Mouse (Mus musculus): ENCODE results near the gene Ildr2.
A peak's percentile ranks its signal among the peaks of the same experiment; 100 is the strongest.

The Ildr2 gene

GRCm38 (mm10) chr1:166284390-166284789 lies 30.5 kb downstream of the Ildr2 start:
- no peak for DNase-seq

DNA sequence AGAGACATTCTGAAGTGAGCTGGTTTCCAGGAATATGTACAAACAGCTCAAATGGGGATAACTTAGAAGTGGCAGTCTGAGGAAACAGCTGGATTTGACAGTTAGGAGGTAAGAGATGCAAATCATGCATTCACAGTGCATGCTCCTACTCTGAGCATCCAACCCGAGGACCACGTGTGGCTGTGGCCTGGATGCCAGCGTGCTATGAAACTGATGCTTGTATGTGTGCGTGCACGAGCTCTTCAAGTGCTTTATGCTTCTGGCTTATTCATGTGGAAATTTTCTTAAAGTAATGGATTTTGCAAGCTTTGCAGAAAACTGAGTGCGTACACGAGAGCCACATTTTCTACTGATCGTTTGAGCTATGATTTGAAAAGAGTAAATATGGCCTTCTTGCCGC lies 32.3 kb downstream of the Ildr2 start:
- DNase-seq: peak; percentile 23

DNA sequence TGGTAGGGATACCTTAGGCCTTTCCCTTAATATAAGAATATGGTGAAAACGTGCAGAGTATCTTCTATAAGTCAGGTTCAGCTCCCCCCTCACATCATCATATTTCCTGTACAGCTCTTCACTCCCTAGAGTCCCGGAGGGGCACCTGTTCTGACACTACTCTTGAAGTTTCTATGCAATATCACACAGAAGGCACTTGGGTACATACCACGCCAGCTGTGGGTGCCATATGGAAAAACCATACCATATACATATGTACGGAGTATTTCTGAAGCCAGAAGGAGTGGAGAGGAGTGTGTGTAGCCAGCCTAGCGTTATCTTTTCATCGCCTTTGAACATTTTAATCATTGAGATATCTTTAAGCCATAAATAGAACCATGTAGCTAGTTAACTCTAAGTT lies 36.6 kb downstream of the Ildr2 start:
- no peak for DNase-seq

DNA sequence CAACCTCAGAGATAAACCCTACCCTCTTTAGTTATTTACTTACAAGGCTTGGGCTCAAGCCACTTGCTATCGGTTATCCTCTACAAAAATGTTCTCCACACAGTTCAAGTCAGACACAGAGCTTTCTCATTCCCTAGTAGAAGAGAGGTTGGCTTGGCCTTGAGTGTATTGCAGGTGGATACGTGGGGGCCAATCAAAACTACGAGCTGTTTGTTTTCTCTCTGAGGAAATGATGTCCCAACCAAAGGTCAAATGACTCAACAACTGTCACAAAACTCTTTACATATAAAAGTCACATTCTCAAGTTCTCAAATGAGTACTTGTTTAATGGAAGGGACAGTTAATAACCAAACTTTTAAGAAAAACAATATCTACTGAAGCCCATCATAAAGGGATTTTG lies 39.1 kb downstream of the Ildr2 start:
- DNase-seq: no peak

DNA sequence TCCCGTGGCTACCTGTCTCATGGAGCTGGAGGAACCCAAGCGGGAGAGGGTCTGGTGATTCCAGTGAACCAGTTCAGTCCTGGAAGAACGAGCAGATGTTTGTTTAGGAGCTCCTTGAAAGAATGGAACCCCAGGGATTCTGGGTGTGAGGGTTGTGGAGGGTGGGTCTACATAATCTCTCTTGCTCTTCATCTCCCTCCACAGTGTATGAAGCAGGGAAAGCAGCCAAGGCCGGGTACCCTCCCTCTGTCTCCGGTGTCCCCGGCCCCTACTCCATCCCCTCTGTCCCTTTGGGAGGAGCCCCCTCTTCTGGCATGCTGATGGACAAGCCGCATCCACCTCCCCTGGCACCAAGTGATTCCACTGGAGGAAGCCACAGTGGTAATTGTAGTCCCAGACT lies 41.6 kb downstream of the Ildr2 start:
- no peak for DNase-seq

DNA sequence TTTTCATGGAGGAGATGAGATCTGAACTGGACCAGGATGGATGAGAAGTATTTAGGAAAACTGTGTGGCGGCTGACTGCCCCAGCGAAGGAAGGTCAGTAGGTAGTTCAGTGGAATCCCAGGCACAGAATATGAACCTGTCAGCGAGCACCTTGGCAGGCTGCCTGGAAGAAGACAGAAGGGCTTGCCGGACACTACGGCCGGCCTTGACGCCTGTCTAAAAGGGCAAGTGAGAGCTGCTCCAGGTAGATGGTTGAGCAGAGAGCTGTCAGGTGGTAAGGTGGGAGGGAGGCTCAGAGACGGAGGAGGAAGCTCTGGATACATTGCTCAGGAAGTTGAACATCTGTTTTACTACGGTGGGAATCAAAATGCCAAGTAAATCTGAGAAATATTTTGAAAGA lies 42.4 kb downstream of the Ildr2 start:
- DNase-seq: no peak

DNA sequence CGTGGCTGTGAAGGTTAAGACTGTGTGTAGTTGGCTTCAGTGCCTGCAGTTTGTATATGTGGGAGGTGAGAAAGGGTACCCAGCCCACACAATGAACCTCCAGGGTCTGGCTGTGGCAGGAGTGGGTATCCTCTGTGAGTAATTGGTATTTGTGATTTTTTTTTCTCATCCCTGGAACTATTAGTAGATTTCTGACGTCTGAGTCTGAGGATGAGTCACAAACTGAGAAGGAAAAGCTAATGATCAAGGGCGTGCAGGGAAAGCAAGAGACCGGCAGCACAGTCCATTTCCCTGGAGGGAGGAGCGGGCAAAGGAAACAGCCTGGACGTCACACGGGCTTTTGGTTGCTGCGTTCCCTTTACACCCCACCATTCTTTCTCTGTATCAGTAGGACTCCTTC lies 43.0 kb downstream of the Ildr2 start:
- DNase-seq: no peak

- no peak for DNase-seq
These were observed 43.7 kb downstream of the Ildr2 start for GRCm38 (mm10) chr1:166297499-166298111.

DNA sequence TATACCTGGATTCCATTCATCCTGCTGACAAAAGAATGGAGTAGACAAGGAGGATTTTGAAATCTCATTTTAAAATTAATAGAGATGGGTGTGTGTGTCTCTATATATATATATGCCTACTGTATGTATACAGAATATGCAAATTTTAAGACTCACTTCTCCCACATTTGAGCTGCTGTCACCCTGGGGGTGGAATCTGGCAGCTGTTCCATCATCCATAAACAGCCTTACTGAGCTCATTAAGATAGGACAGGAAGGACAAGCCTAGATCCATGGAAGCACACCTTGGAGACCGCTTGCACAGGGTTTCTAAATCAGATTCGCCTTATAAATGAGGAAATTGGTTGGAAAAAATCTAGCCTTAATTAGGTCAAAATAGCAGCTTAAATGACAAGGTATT lies 44.9 kb downstream of the Ildr2 start:
- no peak for DNase-seq

GRCm38 (mm10) chr1:166299821-166300220 lies 45.9 kb downstream of the Ildr2 start:
- no peak for DNase-seq

DNA sequence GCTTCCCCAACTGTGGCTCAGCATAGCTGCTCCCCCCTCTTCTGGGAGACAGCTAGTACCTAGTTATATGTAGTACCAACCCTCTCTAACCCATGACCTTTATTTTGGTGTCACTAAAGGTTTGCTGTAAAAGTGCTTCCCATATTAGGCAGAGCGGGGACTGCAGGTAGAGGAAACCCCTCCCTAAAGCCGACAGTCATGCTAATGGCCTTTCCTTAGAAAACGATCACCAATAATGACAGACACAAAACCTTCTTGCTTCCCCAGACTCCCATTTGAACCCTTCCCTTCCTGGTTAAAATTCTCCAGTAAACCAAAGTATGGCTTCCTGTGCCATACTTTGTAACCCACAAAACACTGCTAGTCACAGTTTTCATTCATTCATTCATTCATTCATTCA lies 46.6 kb downstream of the Ildr2 start:
- no peak for DNase-seq

- no peak for DNase-seq
These were observed 50.7 kb downstream of the Ildr2 start for GRCm38 (mm10) chr1:166304352-166305240.

GRCm38 (mm10) chr1:166308471-166308850 lies 54.5 kb downstream of the Ildr2 start:
- DNase-seq: no peak

- DNase-seq: peak; percentile 73
These were observed 55.1 kb downstream of the Ildr2 start for GRCm38 (mm10) chr1:166308851-166309715.

DNA sequence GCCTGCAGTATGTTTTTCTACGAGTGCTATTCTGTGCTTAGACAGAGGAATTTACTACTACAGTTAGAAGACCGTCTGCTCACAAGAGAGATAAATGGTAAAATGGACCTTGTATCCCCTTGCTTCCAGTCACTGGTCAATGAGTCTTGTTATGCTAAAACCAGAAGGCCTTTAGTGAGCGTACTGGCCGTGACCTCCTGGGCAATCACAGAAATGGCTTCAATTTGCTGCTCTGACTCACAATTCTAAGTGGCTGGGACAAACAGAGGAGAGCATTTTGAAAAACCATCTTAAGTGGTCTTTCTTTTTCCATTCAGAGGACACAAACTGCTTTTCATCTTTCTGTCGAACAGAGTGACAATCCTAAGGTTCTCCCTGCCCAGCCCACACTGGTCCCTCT lies 57.2 kb downstream of the Ildr2 start:
- DNase-seq: no peak

DNA sequence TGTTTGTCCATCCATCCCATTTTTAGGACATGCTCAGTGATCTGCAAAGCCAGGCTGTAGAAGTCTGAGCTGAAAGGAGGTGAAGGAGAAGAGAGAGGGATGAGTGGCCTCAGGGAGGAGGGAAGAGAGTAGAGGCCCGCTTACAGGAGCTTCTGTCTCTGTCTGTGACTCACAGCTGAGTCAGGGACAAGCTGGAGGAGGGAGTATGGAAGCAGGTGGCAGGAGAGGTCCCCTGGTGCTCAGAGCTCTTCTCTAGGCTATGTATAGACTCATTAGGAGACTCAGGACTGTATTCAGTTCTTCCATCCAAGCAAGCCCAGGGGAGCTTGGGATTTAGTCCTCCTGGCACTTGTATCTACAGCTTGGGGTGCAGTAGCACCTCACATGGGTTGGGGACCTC lies 59.7 kb downstream of the Ildr2 start:
- no peak for DNase-seq

DNA sequence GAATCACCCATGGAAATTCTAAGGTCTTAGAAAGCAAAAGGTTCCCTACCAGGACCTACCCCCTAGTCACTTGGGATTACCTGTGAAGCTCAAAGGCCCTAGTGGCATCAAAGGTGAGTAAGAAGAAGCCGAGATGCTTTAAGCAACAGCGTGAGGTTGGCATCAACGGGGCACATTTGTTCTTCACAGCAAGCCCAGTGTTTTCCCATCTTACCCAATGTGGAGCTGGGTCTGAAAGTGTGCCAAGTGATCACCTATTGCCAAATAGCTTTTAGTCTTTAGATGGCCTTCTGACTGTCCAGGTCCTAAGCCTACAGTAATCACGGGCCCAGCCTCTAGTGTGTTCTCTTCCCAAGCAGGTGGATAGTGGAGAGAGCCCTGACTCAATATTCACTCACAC lies 61.8 kb downstream of the Ildr2 start:
- no peak for DNase-seq

- DNase-seq: peak; percentile 87
These were observed 65.3 kb downstream of the Ildr2 start for GRCm38 (mm10) chr1:166319132-166319698.

DNA sequence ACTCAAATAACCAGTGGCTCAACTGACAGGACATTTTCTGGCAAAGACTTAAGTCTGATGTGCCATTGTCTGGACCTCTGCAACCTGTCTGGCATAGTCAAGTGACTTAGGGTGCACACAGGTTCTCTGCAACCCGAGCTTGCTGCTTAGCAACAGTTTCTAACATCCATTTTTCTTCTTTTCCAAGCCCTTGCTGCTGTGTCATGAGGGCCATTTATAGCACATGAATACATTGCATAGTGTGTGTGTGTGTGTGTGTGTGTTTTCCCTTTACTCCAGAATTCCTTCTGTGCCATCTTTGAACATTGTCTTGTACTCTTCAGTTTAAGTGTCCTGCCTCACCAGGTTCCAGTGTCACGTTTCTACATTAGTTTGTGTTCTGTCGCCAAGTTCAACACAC lies 72.5 kb downstream of the Ildr2 start:
- DNase-seq: no peak

DNA sequence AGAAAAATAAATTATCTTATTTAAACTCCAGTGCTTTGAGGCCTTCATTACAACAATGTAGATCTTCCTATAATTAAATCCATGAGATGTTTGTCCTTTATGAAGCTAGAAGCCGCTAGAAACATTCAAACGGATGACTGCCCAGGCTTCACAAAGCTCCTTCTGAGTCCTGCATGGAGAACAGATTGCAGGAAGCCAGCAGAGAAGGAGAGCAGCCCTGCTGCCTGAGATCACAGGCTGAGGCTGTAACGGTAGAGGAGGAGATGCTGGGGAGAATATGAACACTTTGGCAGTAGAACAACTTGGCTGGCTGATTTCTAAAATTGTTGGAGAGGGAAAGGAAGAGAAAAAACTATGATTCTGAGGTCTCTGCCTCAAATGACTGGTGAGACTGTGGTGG lies 76.8 kb downstream of the Ildr2 start:
- no peak for DNase-seq

DNA sequence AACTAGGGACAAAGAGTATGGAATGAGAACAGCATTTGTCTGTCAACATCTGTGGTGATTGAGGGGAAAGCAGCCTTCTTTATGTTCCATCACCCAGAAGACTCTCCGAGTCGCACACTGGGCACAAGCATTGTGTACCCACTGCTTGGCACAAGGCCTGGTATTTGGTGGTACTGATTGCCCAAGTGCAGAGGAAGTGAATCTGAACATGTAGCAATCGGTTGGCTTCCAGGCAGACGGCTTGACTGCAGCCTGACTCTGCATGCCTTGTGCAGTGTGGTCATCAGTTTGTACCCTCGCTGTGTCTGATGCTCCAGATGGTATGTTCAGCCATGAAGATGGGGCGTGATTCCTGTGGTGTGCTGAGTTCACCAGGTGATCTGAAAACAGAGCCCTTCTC lies 85.2 kb downstream of the Ildr2 start:
- DNase-seq: no peak

GRCm38 (mm10) chr1:166342060-166342459 lies 88.1 kb downstream of the Ildr2 start:
- DNase-seq: no peak

- DNase-seq: no peak
These were observed 88.6 kb downstream of the Ildr2 start for GRCm38 (mm10) chr1:166342539-166342938.

All from retina, postnatal 1 day (tissue).